Mouse (Mus musculus) midbrain, embryonic 10.5 days (tissue): Measurements from ENCODE around the gene Ugt1a8. TPM values are rescaled to one million over a fixed set of nuclear protein-coding genes. Genes with fewer than 3 reads are reported as not detected.
"Not testable (repeated sequence)": the region's sequence is repeated elsewhere in the genome, so short reads cannot be mapped to it uniquely, and the experiment has no call there.

Experiments used
- DNase-seq: peaks from one replicate; pipeline ENCODE4 v3.0.0-alpha.2; 2017; ENCODE audit warnings: low spot score
- H3K27ac ChIP-seq: fragments of 300-500 bp; sonication (generic); replicated peaks from 2 replicates; pipeline ENCODE4 v1.5.1; 2016; ENCODE audit warnings: mild to moderate bottlenecking
- H3K27me3 ChIP-seq: fragments of 300-500 bp; sonication (generic); 2 replicates; pipeline ENCODE4 v1.6.1; 2016; ENCODE audit warnings: low read depth, mild to moderate bottlenecking; ENCODE audit not compliant: poor library complexity, severe bottlenecking
- H3K36me3 ChIP-seq: fragments of 300-500 bp; sonication (generic); 2 replicates; pipeline ENCODE4 v1.6.1; 2016; ENCODE audit warnings: mild to moderate bottlenecking, moderate library complexity
- H3K4me1 ChIP-seq: fragments of 300-500 bp; sonication (generic); 2 replicates; pipeline ENCODE4 v1.6.1; 2016
- H3K4me3 ChIP-seq: fragments of 300-500 bp; sonication (generic); 2 replicates; pipeline ENCODE4 v1.5.1; 2016; ENCODE audit warnings: mild to moderate bottlenecking, moderate library complexity
- H3K9me3 ChIP-seq: fragments of 300-500 bp; sonication (generic); replicated peaks from 2 replicates; pipeline ENCODE4 v1.6.1; 2016; ENCODE audit warnings: mild to moderate bottlenecking
- WGBS: fragments of 180-500 bp; shearing (Covaris S2); methylation state at CpG from one replicate; pipeline ENCODE4 v1.1.7; 2016; 5-methylcytosine and 5-hydroxymethylcytosine counted together
- polyA plus RNA-seq: library from polyadenylated mRNA; unstranded; fragments of >200 nt; fragmentation: Nextera tagmentation; extraction: Ambion mirVana; gene quantifications from 2 replicates; pipeline ENCODE4 v1.2.1, GENCODE M21; 2016

Gene Ugt1a8
- polyA plus RNA-seq, 1 experiment from 2014 or later, result not detected

GRCm38 (mm10) chr1:88219054-88219453 lies 131.4 kb downstream of the Ugt1a8 start:
- no peaks in the 10 kb centered on the region; the same call in 1 of the 2 replicates for H3K9me3 ChIP-seq
- no peak overlapping the region for H3K27ac ChIP-seq
- no peaks in the 10 kb centered on the region for H3K4me1 ChIP-seq
- H3K4me3 ChIP-seq, result no peak overlapping the region
- H3K36me3 ChIP-seq, result no peaks in the 10 kb centered on the region
- WGBS, result 17% methylated on average over 1 of the region's 1 CpGs
- DNase-seq, result no peak
- no peaks in the 10 kb centered on the region for H3K27me3 ChIP-seq

DNA sequence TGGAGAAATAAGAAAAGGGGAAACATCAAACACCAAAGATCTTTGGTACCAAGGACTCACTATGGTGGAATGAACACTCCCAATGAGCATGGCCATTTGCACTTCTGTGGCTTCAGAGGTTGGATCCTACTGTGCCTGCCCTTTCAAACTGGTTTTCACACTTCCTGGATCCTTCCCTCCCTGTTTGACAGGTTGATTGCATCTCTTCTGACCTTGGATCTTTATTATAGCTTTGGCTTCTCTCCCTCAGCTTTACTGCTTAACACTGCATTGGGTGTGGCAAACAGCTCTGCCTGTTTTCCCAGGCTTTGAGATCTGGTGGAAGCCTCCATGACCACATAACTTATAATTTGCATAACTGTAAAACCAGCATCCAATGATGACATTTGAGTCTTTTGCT lies 132.7 kb downstream of the Ugt1a8 start:
- no peak overlapping the region for H3K4me3 ChIP-seq
- H3K27ac ChIP-seq, result no peak overlapping the region
- DNase-seq, result peak; percentile 18
- H3K36me3 ChIP-seq, result no peaks in the 10 kb centered on the region
- no peaks in the 10 kb centered on the region for H3K4me1 ChIP-seq
- no peaks in the 10 kb centered on the region for H3K27me3 ChIP-seq
- H3K9me3 ChIP-seq, result peaks cover 2% of the 10 kb centered on the region

DNA sequence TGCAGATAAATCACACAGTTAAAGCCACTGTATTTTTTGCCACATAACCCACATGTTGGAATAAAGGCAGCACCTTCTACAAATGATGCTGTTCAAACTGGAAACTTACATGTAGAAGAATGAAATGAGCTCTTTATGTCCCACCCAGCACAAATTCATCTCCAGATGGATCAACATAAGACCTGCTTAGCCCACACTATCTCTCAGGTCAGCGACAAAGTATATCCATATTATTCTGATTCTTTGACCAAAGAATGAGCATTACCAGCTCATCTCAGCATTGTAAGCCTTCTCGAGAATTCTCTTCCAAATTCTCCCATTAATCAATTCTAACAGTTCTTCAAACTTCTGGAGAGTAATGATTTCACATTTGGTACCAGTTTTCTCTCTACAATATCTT lies 134.6 kb downstream of the Ugt1a8 start:
- WGBS, result 57% methylated on average over 2 of the region's 2 CpGs
- H3K36me3 ChIP-seq, result no peaks in the 10 kb centered on the region
- H3K27me3 ChIP-seq, result no peaks in the 10 kb centered on the region
- H3K27ac ChIP-seq, result no peak overlapping the region
- DNase-seq, result no peak
- no peak overlapping the region for H3K4me3 ChIP-seq
- H3K9me3 ChIP-seq, result peaks cover 21% of the 10 kb centered on the region
- no peaks in the 10 kb centered on the region for H3K4me1 ChIP-seq

DNA sequence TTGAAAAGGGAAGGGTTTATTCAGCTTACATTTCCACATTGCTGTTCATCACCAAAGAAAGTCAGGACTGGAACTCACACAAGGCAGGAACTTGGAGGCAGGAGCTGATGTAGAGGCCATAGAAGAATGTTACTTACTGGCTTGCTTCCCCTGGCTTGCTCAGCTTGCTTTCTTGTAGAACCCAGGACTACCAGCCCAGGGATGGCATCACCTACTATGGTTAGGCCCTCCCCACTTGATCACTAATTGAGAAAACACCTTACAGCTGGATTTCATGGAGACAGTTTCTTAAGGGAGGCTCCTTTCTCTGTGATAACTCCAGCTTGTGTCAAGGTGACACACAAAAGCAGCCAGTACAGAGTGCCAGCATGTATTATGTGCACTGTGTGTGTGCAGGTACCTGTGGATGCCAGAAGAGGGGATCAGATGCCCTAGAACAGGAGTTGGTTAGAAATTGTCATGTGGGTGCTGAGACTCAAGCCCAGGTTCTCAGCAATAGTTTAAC lies 135.4 kb downstream of the Ugt1a8 start:
- peaks cover 29% of the 10 kb centered on the region for H3K9me3 ChIP-seq
- H3K4me1 ChIP-seq, result not testable (repeated sequence)
- DNase-seq, result peak; percentile 18

GRCm38 (mm10) chr1:88223591-88223990 lies 136.0 kb downstream of the Ugt1a8 start:
- no peaks in the 10 kb centered on the region for H3K27me3 ChIP-seq
- H3K27ac ChIP-seq, result no peak overlapping the region
- H3K4me1 ChIP-seq, result no peaks in the 10 kb centered on the region
- no peak overlapping the region for H3K4me3 ChIP-seq
- peaks cover 34% of the 10 kb centered on the region for H3K9me3 ChIP-seq
- no peaks in the 10 kb centered on the region for H3K36me3 ChIP-seq
- peak; percentile 17 for DNase-seq
- 62% methylated on average over 1 of the region's 1 CpGs for WGBS

More for the DNA sequence above, 135.4 kb downstream of the Ugt1a8 start:
- H3K27ac ChIP-seq, H3K4me3 ChIP-seq, H3K36me3 ChIP-seq, H3K27me3 ChIP-seq: not testable (repeated sequence)

GRCm38 (mm10) chr1:88224029-88224776 lies 136.6 kb downstream of the Ugt1a8 start:
- peak; percentile 16 for DNase-seq
- 68% methylated on average over 2 of the region's 2 CpGs for WGBS
- no peaks in the 10 kb centered on the region for H3K27me3 ChIP-seq
- no peak overlapping the region for H3K27ac ChIP-seq
- H3K9me3 ChIP-seq, result peaks cover 40% of the 10 kb centered on the region
- no peaks in the 10 kb centered on the region for H3K4me1 ChIP-seq
- H3K4me3 ChIP-seq, result no peak overlapping the region
- no peaks in the 10 kb centered on the region for H3K36me3 ChIP-seq

DNA sequence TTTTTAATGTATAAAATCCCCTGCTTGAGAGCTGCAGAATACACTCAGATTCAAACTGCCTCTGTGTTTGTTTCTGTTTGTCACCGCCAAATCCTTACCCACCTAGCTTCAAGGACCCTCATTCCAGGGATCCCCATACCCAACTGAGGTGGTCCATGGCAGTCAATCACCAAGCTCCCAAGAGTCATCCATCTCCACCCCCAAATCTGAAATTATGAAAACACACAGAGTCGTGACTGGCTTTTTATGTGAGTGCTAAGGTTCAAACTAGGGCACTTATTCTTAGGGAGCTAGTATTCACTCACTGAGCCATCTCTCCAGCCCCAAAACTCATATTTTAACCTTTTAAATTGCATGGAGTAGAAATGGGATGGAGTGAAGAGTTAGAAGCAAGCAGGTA lies 137.7 kb downstream of the Ugt1a8 start:
- H3K27ac ChIP-seq, H3K36me3 ChIP-seq, H3K4me3 ChIP-seq, H3K27me3 ChIP-seq, H3K4me1 ChIP-seq: not testable (repeated sequence)
- 44% methylated on average over 2 of the region's 2 CpGs for WGBS
- peaks cover 51% of the 10 kb centered on the region for H3K9me3 ChIP-seq
- peak; percentile 11 for DNase-seq

- Histone ChIP-seq H3K4me1 (no peaks in the 10 kb centered on the region), H3K36me3 (no peaks in the 10 kb centered on the region), H3K27me3 (no peaks in the 10 kb centered on the region), H3K4me3 (no peak overlapping the region), H3K27ac (no peak overlapping the region), H3K9me3 (peaks cover 56% of the 10 kb centered on the region)
- DNase-seq, result peak; percentile 11
These were observed 138.1 kb downstream of the Ugt1a8 start for GRCm38 (mm10) chr1:88225741-88226140.

- no peak within 1 kb of the TSS for H3K27ac ChIP-seq
- 58% methylated on average over 5 of the region's 5 CpGs for WGBS
- no peak within 1 kb of the TSS for H3K4me3 ChIP-seq
- DNase-seq, result peak; percentile 13
- H3K9me3 ChIP-seq, result peaks cover 67% of the 10 kb centered on the region
- no peaks in the 10 kb centered on the region for H3K27me3 ChIP-seq
- no peaks in the 10 kb centered on the region for H3K4me1 ChIP-seq
- H3K36me3 ChIP-seq, result no peaks in the 10 kb centered on the region
These were observed 139.2 kb downstream of the Ugt1a8 start, which contains the start of gene Mroh2a for GRCm38 (mm10) chr1:88226670-88227379. TSS of gene Mroh2a (plus strand) at chr1:88226986.

GRCm38 (mm10) chr1:88227482-88227881 lies 139.9 kb downstream of the Ugt1a8 start:
- WGBS, result 60% methylated on average over 2 of the region's 2 CpGs
- Histone ChIP-seq H3K27me3 (no peaks in the 10 kb centered on the region), H3K36me3 (no peaks in the 10 kb centered on the region), H3K27ac (no peak overlapping the region), H3K4me1 (no peaks in the 10 kb centered on the region), H3K9me3 (peaks cover 73% of the 10 kb centered on the region), H3K4me3 (no peak overlapping the region)
- DNase-seq, result peak; percentile 16

DNA sequence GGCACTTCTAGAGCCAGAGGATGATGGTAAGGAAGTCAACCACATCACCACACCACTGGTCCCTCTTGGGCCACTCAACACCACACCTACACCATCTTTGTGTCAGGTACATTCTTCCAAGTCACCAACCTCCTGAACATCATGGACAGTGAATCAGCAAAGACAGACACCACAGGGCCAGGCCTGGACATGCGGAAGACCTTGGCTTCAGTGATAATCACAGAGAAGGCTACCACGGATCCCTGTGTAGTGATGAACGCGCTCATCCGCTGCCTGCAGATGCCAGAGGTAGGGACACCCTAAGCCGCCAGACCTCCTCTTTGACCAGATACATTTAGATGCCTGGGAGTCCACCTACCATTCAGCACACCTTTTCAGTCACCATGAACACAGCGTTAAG lies 140.5 kb downstream of the Ugt1a8 start:
- H3K4me3 ChIP-seq, result no peak overlapping the region
- peaks cover 80% of the 10 kb centered on the region for H3K9me3 ChIP-seq
- H3K36me3 ChIP-seq, result no peaks in the 10 kb centered on the region
- 71% methylated on average over 7 of the region's 7 CpGs for WGBS
- H3K4me1 ChIP-seq, result no peaks in the 10 kb centered on the region
- H3K27me3 ChIP-seq, result no peaks in the 10 kb centered on the region
- no peak overlapping the region for H3K27ac ChIP-seq
- peak; percentile 24 for DNase-seq

DNA sequence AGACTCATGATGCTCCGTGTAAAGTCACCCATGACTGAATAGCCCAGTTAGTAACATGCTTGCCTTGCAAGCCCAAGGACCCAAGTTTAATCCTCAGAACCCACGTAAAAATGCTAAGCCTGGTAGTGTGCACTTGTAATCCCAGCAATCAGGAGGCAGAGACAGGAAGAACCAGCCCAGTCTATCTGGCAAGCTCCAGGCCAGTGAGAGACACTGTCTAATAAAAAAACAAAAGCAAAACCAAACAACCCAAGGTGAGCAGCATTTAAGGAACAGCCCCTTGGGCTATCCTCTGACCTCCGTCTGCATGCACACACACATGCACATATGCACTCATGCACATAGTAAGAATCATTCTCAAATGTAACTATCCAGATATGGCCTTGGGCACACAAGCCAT lies 142.0 kb downstream of the Ugt1a8 start:
- no peak overlapping the region for H3K4me3 ChIP-seq
- H3K4me1 ChIP-seq, result no peaks in the 10 kb centered on the region
- no peaks in the 10 kb centered on the region for H3K36me3 ChIP-seq
- no peak for DNase-seq
- no peak overlapping the region for H3K27ac ChIP-seq
- WGBS, result 79% methylated on average over 3 of the region's 3 CpGs
- peaks cover 94% of the 10 kb centered on the region for H3K9me3 ChIP-seq
- no peaks in the 10 kb centered on the region for H3K27me3 ChIP-seq

DNA sequence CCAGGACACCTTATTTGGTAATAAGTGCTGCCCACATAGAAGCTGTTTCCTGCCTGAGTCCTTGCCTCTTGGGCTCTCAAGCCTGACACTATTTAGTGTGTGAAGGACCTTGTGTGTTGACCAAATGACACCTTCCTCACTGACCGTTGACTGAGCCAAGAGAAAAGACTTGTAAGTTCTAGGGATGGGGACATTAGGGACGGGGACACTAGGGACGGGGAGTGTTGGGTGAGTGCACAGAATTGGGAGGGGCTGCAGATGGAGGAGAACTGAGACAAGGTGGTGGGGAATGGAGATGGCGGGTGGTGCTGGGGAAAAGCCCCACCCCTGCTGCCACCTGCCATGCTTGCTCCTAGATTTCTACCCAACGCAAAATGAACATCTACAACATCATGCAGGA lies 142.4 kb downstream of the Ugt1a8 start:
- Histone ChIP-seq H3K36me3 (no peaks in the 10 kb centered on the region), H3K27ac (no peak overlapping the region), H3K9me3 (peaks cover 98% of the 10 kb centered on the region), H3K4me1 (no peaks in the 10 kb centered on the region), H3K27me3 (no peaks in the 10 kb centered on the region), H3K4me3 (no peak overlapping the region)
- WGBS, result 87% methylated on average over 5 of the region's 5 CpGs
- DNase-seq, result no peak
